ENCODE assay signal across 7 mouse cellular contexts in the genomic region with DNA sequence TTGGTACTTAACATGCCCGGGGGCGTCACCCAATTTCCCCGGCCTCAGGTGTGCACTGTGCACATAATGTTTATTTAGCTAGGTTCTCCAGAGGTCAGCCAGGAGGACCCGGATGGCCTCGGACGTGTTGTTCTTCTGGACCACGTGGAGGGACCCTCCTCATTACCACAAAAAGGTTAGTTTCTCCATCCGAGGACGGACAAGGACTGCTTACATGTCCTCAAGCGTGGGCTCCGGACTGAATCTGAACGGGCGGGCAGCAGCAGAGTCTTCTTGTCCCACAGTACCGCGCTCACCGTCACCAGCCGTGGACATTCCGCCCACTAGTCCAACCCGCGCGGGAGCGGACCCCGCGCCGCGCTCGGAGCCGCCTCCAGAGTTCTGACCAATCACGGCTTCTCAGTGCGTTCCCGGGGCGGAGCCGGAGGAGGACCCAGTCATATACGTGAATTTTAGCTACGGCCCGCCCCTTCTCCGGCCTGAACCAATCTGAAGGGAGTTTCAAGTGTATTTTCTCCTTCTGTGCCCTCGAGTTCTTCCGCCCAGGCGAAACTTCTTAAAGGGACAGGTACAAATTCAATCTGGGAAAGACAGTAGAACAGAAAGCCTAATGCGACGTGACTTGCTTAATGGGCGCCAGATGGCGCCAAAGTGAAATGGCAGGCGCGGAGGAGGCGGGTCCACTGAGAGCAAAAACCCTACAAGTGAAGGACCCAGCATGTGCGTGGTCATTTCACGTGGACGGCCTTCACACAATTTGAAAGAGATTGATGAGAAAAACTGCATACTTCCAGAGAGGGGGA. TPM values are rescaled to one million over a fixed set of nuclear protein-coding genes. Genes with fewer than 3 reads are reported as not detected.
DNase-seq lines count a peak whose midpoint lies in the region; ATAC-seq lines count a peak whose summit lies in the region.

TSS of gene Dctpp1 (minus strand) at position 401 of the 803 bp plus-strand sequence.

- peak within 1 kb of the TSS; percentile 53 for H3K4me2 ChIP-seq in intestine, embryonic 16.5 days (ENCODE audit: low read depth, low read length)
- H3K4me2 ChIP-seq in midbrain, embryonic 11.5 days = peak within 1 kb of the TSS; percentile 83

- WGBS in intestine, embryonic 16.5 days = under 1% methylated on average over 50 of the region's 50 CpGs
- WGBS in midbrain, embryonic 11.5 days = under 1% methylated on average over 50 of the region's 50 CpGs

- peak within 1 kb of the TSS; percentile 63 for H3K4me3 ChIP-seq in intestine, embryonic 16.5 days (ENCODE audit: low read length)
- peak within 1 kb of the TSS; percentile 59 for H3K4me3 ChIP-seq in midbrain, embryonic 11.5 days (ENCODE audit: low read depth, low read length)

- H3K36me3 ChIP-seq in intestine, embryonic 16.5 days (ENCODE audit: control insufficient read depth, insufficient read depth, low read length) = 0 out of 2 replicates have a peak, but pooled peaks cover 2% of the 10 kb centered on the region
- no peaks in the 10 kb centered on the region for H3K36me3 ChIP-seq in midbrain, embryonic 11.5 days (ENCODE audit: control insufficient read depth, insufficient read depth, low read length)

- no peaks in the 10 kb centered on the region for H3K27me3 ChIP-seq in intestine, embryonic 16.5 days (replicated peaks; ENCODE audit: control insufficient read depth, insufficient read depth, low read length)
- no peaks in the 10 kb centered on the region for H3K27me3 ChIP-seq in midbrain, embryonic 11.5 days (ENCODE audit: control insufficient read depth, insufficient read depth, low read length)

- peak; percentile 98 for DNase-seq in adrenal gland, adult 8-10 months
- peak; percentile 96 for DNase-seq in embryo, embryonic 9.5 days (ENCODE audit: extremely low spot score)
- DNase-seq in gastrocnemius, postnatal 4 days (ENCODE audit: low spot score in 2 of 2) = peak; percentile 89 to 96
- DNase-seq in left cerebral cortex, postnatal 36 days (ENCODE audit: low spot score in 2 of 2) = peak; percentile 97 to 98
- DNase-seq in midbrain, embryonic 11.5 days (ENCODE audit: low spot score, missing footprints) = peak; percentile 98
- DNase-seq in skeletal muscle tissue, adult 2 months (ENCODE audit: low read depth, low spot score) = peak; percentile 98

- no peak within 1 kb of the TSS for H3K27ac ChIP-seq in intestine, embryonic 16.5 days (ENCODE audit: low read length)
- H3K27ac ChIP-seq in midbrain, embryonic 11.5 days (ENCODE audit: low read depth, low read length) = no peak within 1 kb of the TSS

- ATAC-seq in intestine, embryonic 16.5 days = peak; percentile 99
- ATAC-seq in midbrain, embryonic 11.5 days (ENCODE audit: low FRiP score) = peak; percentile 99

- intact Hi-C loops in left cerebral cortex, postnatal 36 days (cut with DNase I) = loop anchor here (5.0 kb wide), 1 partner anchor 87 kb away; the partner anchor contains the start of gene Zfp768

- peak within 1 kb of the TSS; percentile 70 for H3K9ac ChIP-seq in intestine, embryonic 16.5 days (ENCODE audit: low read depth, low read length)
- H3K9ac ChIP-seq in midbrain, embryonic 11.5 days (ENCODE audit: low read length) = peak within 1 kb of the TSS; percentile 77

- H3K4me1 ChIP-seq in intestine, embryonic 16.5 days (ENCODE audit: control insufficient read depth, insufficient read depth, low read length) = peaks cover 8% of the 10 kb centered on the region; the same call in 1 of the 2 replicates
- H3K4me1 ChIP-seq in midbrain, embryonic 11.5 days (ENCODE audit: control insufficient read depth, insufficient read depth, low read length) = peaks cover 14% of the 10 kb centered on the region

- H3K9me3 ChIP-seq in intestine, embryonic 16.5 days (ENCODE audit: control insufficient read depth, low read length) = no peaks in the 10 kb centered on the region
- H3K9me3 ChIP-seq in midbrain, embryonic 11.5 days (ENCODE audit: control insufficient read depth, low read length) = no peaks in the 10 kb centered on the region

RNA-seq across cellular contexts. Expression of gene Dctpp1, which starts in this region (rescaled TPM):
- total RNA-seq in adrenal gland, adult 8-10 months (2022) = 10 to 100 TPM; 28.2 to 36.5 (median 31.6) TPM
- 10 to 100 TPM; 35.6 to 48.5 TPM for total RNA-seq in gastrocnemius, postnatal 4 days (2021)
- 176 and 195 TPM in 2 replicates for polyA plus RNA-seq in intestine, embryonic 16.5 days (2015; fragmentation: Nextera tagmentation; extraction: Ambion mirVana)
- total RNA-seq in left cerebral cortex, postnatal 36 days (2021) = 10 to 100 TPM; 21.8 to 30.7 TPM
- polyA plus RNA-seq in midbrain, embryonic 11.5 days (2014; fragmentation: Nextera tagmentation; extraction: Ambion mirVana) = 235 and 254 TPM in 2 replicates
